Mouse (Mus musculus): ENCODE measurements around the gene Hsd11b1. TPM values are rescaled to one million over a fixed set of nuclear protein-coding genes. Genes with fewer than 3 reads are reported as not detected.

Gene Hsd11b1
- polyA plus RNA-seq, 1 experiment from 2014 or later, result 0.28 TPM

GRCm38 (mm10) chr1:193172991-193173809 lies 90.7 kb downstream of the Hsd11b1 start:
- H3K4me2 ChIP-seq, result peak overlapping the region; percentile 78
- peaks cover 12% of the 10 kb centered on the region for H3K4me1 ChIP-seq (replicated peaks)
- no peaks in the 10 kb centered on the region for H3K36me3 ChIP-seq
- no peaks in the 10 kb centered on the region for H3K9me3 ChIP-seq
- H3K9ac ChIP-seq (replicated peaks), result peak overlapping the region; percentile 77
- H3K4me3 ChIP-seq (replicated peaks), result peak overlapping the region; percentile 65
- ATAC-seq (ENCODE audit: insufficient number of reproducible peaks, insufficient read depth, low FRiP score, low TSS enrichment, low read depth), result peak; percentile 99
- H3K27me3 ChIP-seq, result no peaks in the 10 kb centered on the region
- peak overlapping the region; percentile 87 for H3K27ac ChIP-seq
- 2% methylated on average over 48 of the region's 48 CpGs for WGBS

Other genes starting within 250 kb of the Hsd11b1 start
- gene Syt14, start 228.3 kb downstream of the Hsd11b1 start, polyA plus RNA-seq (2016; fragmentation: Nextera tagmentation; extraction: Ambion mirVana), result 4.2 and 4.9 TPM in 2 replicates
- 12.0 TPM in 2 replicates for gene Diexf, start 133.8 kb downstream of the Hsd11b1 start, polyA plus RNA-seq (2016; fragmentation: Nextera tagmentation; extraction: Ambion mirVana)
- 8.7 and 10.9 TPM in 2 replicates for gene Irf6, start 111.0 kb downstream of the Hsd11b1 start, polyA plus RNA-seq (2016; fragmentation: Nextera tagmentation; extraction: Ambion mirVana)
- gene A130010J15Rik, start 96.0 kb downstream of the Hsd11b1 start, polyA plus RNA-seq (2016; fragmentation: Nextera tagmentation; extraction: Ambion mirVana), result 14.9 and 16.3 TPM in 2 replicates
- 4.3 and 4.5 TPM in 2 replicates for gene Traf3ip3, start 62.4 kb downstream of the Hsd11b1 start, polyA plus RNA-seq (2016; fragmentation: Nextera tagmentation; extraction: Ambion mirVana)
- 2.0 and 2.2 TPM in 2 replicates for gene Lamb3, start 56.4 kb downstream of the Hsd11b1 start, polyA plus RNA-seq (2016; fragmentation: Nextera tagmentation; extraction: Ambion mirVana)
- 10.4 and 12.8 TPM in 2 replicates for gene G0s2, start 9.1 kb upstream of the Hsd11b1 start, polyA plus RNA-seq (2016; fragmentation: Nextera tagmentation; extraction: Ambion mirVana)
- 20.2 and 21.7 TPM in 2 replicates for gene Camk1g, start 106.2 kb upstream of the Hsd11b1 start, polyA plus RNA-seq (2016; fragmentation: Nextera tagmentation; extraction: Ambion mirVana)